8 mouse cellular contexts compared by ENCODE assay signal in genomic region chr2:62412081-62412821, GRCm38 (mm10). TPM values are rescaled to one million over a fixed set of nuclear protein-coding genes. Genes with fewer than 3 reads are reported as not detected.
DNase-seq lines count a peak whose midpoint lies in the region; ATAC-seq and TF ChIP-seq lines count a peak whose summit lies in the region.

Dpp4 (minus strand) TSS chr2:62412231.

- WGBS in kidney, embryonic 15.5 days = 47% methylated on average over 13 of the region's 13 CpGs
- 15% methylated on average over 13 of the region's 13 CpGs for WGBS in bone marrow, adult 2 months
- 54% methylated on average over 13 of the region's 13 CpGs for WGBS in hindbrain, embryonic 15.5 days
- WGBS in midbrain, embryonic 15.5 days = 47% methylated on average over 13 of the region's 13 CpGs

- TF ChIP-seq CTCF in bone marrow, adult 2 months (IDR thresholded peaks at IDR 0.05; ENCODE audit: control insufficient read depth, insufficient read depth, low read length) = no peak

- peaks cover 31% of the 10 kb centered on the region for H3K4me1 ChIP-seq in kidney, embryonic 15.5 days
- H3K4me1 ChIP-seq in bone marrow, adult 2 months (ENCODE audit: control insufficient read depth, insufficient read depth, low read length) = peaks cover 2% of the 10 kb centered on the region; the same call in 1 of the 2 replicates
- peaks cover 10% of the 10 kb centered on the region for H3K4me1 ChIP-seq in hindbrain, embryonic 15.5 days (replicated peaks)
- H3K4me1 ChIP-seq in midbrain, embryonic 15.5 days = peaks cover 10% of the 10 kb centered on the region

- intact Hi-C loops in left cerebral cortex, postnatal 36 days (cut with DNase I) = no loop called here

- peak within 1 kb of the TSS; percentile 49 for H3K4me3 ChIP-seq in kidney, embryonic 15.5 days (replicated peaks)
- peak within 1 kb of the TSS; percentile 70 for H3K4me3 ChIP-seq in bone marrow, adult 2 months (replicated peaks; ENCODE audit: control insufficient read depth, low read depth, low read length)
- peak within 1 kb of the TSS; percentile 43 for H3K4me3 ChIP-seq in hindbrain, embryonic 15.5 days
- H3K4me3 ChIP-seq in midbrain, embryonic 15.5 days = peak within 1 kb of the TSS; percentile 39

- peak within 1 kb of the TSS; percentile 74 for H3K4me2 ChIP-seq in kidney, embryonic 15.5 days
- H3K4me2 ChIP-seq in hindbrain, embryonic 15.5 days = peak within 1 kb of the TSS; percentile 82
- H3K4me2 ChIP-seq in midbrain, embryonic 15.5 days = peak within 1 kb of the TSS; percentile 85

- H3K27ac ChIP-seq in kidney, embryonic 15.5 days = peak within 1 kb of the TSS; percentile 91
- H3K27ac ChIP-seq in bone marrow, adult 2 months (ENCODE audit: control insufficient read depth, insufficient read depth, low read depth, low read length, poor library complexity) = peak within 1 kb of the TSS; percentile 90
- no peak within 1 kb of the TSS for H3K27ac ChIP-seq in hindbrain, embryonic 15.5 days (replicated peaks)
- no peak within 1 kb of the TSS for H3K27ac ChIP-seq in midbrain, embryonic 15.5 days

- ATAC-seq in kidney, embryonic 15.5 days (replicated peaks; ENCODE audit: low FRiP score) = peak; percentile 54
- no peak for ATAC-seq in hindbrain, embryonic 15.5 days (ENCODE audit: low FRiP score, low read depth)
- no peak for ATAC-seq in midbrain, embryonic 15.5 days (replicated peaks)

- no peak for DNase-seq in kidney, postnatal 25 days
- DNase-seq in cerebellum, adult 18-20 months = no peak
- no peak for DNase-seq in left cerebral cortex, postnatal 36 days (ENCODE audit: low spot score in 2 of 2)
- DNase-seq in cerebellum, postnatal 10 days = no peak

- peak within 1 kb of the TSS; percentile 41 for H3K9ac ChIP-seq in kidney, embryonic 15.5 days
- no peak within 1 kb of the TSS for H3K9ac ChIP-seq in hindbrain, embryonic 15.5 days
- H3K9ac ChIP-seq in midbrain, embryonic 15.5 days = peak within 1 kb of the TSS; percentile 32; the same call in 1 of the 2 replicates

- H3K9me3 ChIP-seq in kidney, embryonic 15.5 days (replicated peaks) = no peaks in the 10 kb centered on the region
- H3K9me3 ChIP-seq in hindbrain, embryonic 15.5 days = no peaks in the 10 kb centered on the region
- H3K9me3 ChIP-seq in midbrain, embryonic 15.5 days = no peaks in the 10 kb centered on the region

- H3K36me3 ChIP-seq in kidney, embryonic 15.5 days = no peaks in the 10 kb centered on the region
- no peaks in the 10 kb centered on the region for H3K36me3 ChIP-seq in hindbrain, embryonic 15.5 days
- no peaks in the 10 kb centered on the region for H3K36me3 ChIP-seq in midbrain, embryonic 15.5 days (replicated peaks)

- TF ChIP-seq POLR2A in bone marrow, adult 2 months (IDR thresholded peaks at IDR 0.05; ENCODE audit: borderline replicate concordance, control insufficient read depth, low read depth, low read length) = no peak

- no peaks in the 10 kb centered on the region for H3K27me3 ChIP-seq in kidney, embryonic 15.5 days
- H3K27me3 ChIP-seq in hindbrain, embryonic 15.5 days = 0 out of 2 replicates have a peak, but pooled peaks cover 3% of the 10 kb centered on the region
- peaks cover 14% of the 10 kb centered on the region; the same call in 1 of the 2 replicates for H3K27me3 ChIP-seq in midbrain, embryonic 15.5 days (replicated peaks)

RNA-seq across cellular contexts. Expression of gene Dpp4, which starts in this region (rescaled TPM):
- polyA plus RNA-seq in kidney, embryonic 15.5 days (2015; fragmentation: Nextera tagmentation; extraction: Ambion mirVana) = 76.8 and 82.9 TPM in 2 replicates
- 6.1 and 8.0 TPM in 2 replicates for polyA plus RNA-seq in bone marrow, adult 2 months (2011; ENCODE audit: insufficient read depth, insufficient read length, low replicate concordance, missing spikeins)
- polyA plus RNA-seq in hindbrain, embryonic 15.5 days (2015; fragmentation: Nextera tagmentation; extraction: Ambion mirVana) = 1.9 and 2.0 TPM in 2 replicates
- 2.6 and 3.8 TPM in 2 replicates for polyA plus RNA-seq in midbrain, embryonic 15.5 days (2015; fragmentation: Nextera tagmentation; extraction: Ambion mirVana)
- total RNA-seq in left cerebral cortex, postnatal 36 days (2021) = 1 to 10 TPM; 1.7 to 2.5 TPM

Comparison
In these comparisons a context has a peak if more than half of its experiments do, and no peak if none do; other contexts are left out.
1. H3K27ac ChIP-seq: peak in kidney, embryonic 15.5 days (single experiment) and bone marrow, adult 2 months (single experiment); none in hindbrain, embryonic 15.5 days (single experiment) and midbrain, embryonic 15.5 days (single experiment).
2. Peak in every context shown above with its lines, with median percentiles within 50 percentile points of each other: H3K4me2 ChIP-seq and H3K4me3 ChIP-seq.